Mouse (Mus musculus): ENCODE measurements around the gene Rps6kc1. TPM values are rescaled to one million over a fixed set of nuclear protein-coding genes. Genes with fewer than 3 reads are reported as not detected.

Gene Rps6kc1
- polyA plus RNA-seq, 1 experiment, result 21.3 TPM

- no peak for TF ChIP-seq POLR2A (IDR thresholded peaks at IDR 0.05; ENCODE audit: insufficient read depth, low read length)
These were observed 112.9 kb downstream of the Rps6kc1 start for GRCm38 (mm10) chr1:190798668-190799067.

GRCm38 (mm10) chr1:190797483-190798058, 114.0 kb downstream of the Rps6kc1 start:
- no peak for TF ChIP-seq CTCF (IDR thresholded peaks at IDR 0.05; ENCODE audit: low read depth, low read length)
- TF ChIP-seq POLR2A (IDR thresholded peaks at IDR 0.05; ENCODE audit: insufficient read depth, low read length), result no peak
- no peak for TF ChIP-seq EP300 (IDR thresholded peaks at IDR 0.05; ENCODE audit: insufficient read depth, low read depth, low read length)

More at GRCm38 (mm10) chr1:190798668-190799067, 112.9 kb downstream of the Rps6kc1 start:
- no peak overlapping the region for H3K9ac ChIP-seq (ENCODE audit: low read depth, poor library complexity, severe bottlenecking)
- 0 out of 2 replicates have a peak, but pooled peaks cover 2% of the 10 kb centered on the region for H3K36me3 ChIP-seq (ENCODE audit: control insufficient read depth, insufficient read depth, low read length, poor library complexity, severe bottlenecking)
- H3K4me3 ChIP-seq (ENCODE audit: low read depth, low read length), result no peak overlapping the region
- H3K27ac ChIP-seq (ENCODE audit: insufficient read depth, low read length), result no peak overlapping the region
- H3K9me3 ChIP-seq (replicated peaks; ENCODE audit: control insufficient read depth, insufficient read depth, low read length, poor library complexity, severe bottlenecking), result no peaks in the 10 kb centered on the region
- no peaks in the 10 kb centered on the region for H3K4me1 ChIP-seq (ENCODE audit: control insufficient read depth, insufficient read depth, low read length)
- no peaks in the 10 kb centered on the region for H3K27me3 ChIP-seq (ENCODE audit: control insufficient read depth, insufficient read depth, low read length, poor library complexity, severe bottlenecking)

GRCm38 (mm10) chr1:190796745-190797482, 114.7 kb downstream of the Rps6kc1 start:
- Histone ChIP-seq H3K36me3 (ENCODE audit: control insufficient read depth, insufficient read depth, low read length, poor library complexity, severe bottlenecking) (0 out of 2 replicates have a peak, but pooled peaks cover 2% of the 10 kb centered on the region), H3K4me1 (ENCODE audit: control insufficient read depth, insufficient read depth, low read length) (no peaks in the 10 kb centered on the region), H3K27ac (ENCODE audit: insufficient read depth, low read length) (no peak overlapping the region), H3K9me3 (replicated peaks; ENCODE audit: control insufficient read depth, insufficient read depth, low read length, poor library complexity, severe bottlenecking) (no peaks in the 10 kb centered on the region), H3K27me3 (ENCODE audit: control insufficient read depth, insufficient read depth, low read length, poor library complexity, severe bottlenecking) (no peaks in the 10 kb centered on the region), H3K4me3 (ENCODE audit: low read depth, low read length) (no peak overlapping the region), H3K9ac (ENCODE audit: low read depth, poor library complexity, severe bottlenecking) (no peak overlapping the region)
- no peak for TF ChIP-seq EP300 (IDR thresholded peaks at IDR 0.05; ENCODE audit: insufficient read depth, low read depth, low read length)

More at GRCm38 (mm10) chr1:190797483-190798058, 114.0 kb downstream of the Rps6kc1 start:
- Histone ChIP-seq H3K4me3 (ENCODE audit: low read depth, low read length) (no peak overlapping the region), H3K36me3 (ENCODE audit: control insufficient read depth, insufficient read depth, low read length, poor library complexity, severe bottlenecking) (0 out of 2 replicates have a peak, but pooled peaks cover 2% of the 10 kb centered on the region), H3K9ac (ENCODE audit: low read depth, poor library complexity, severe bottlenecking) (no peak overlapping the region), H3K27ac (ENCODE audit: insufficient read depth, low read length) (no peak overlapping the region), H3K9me3 (replicated peaks; ENCODE audit: control insufficient read depth, insufficient read depth, low read length, poor library complexity, severe bottlenecking) (no peaks in the 10 kb centered on the region), H3K27me3 (ENCODE audit: control insufficient read depth, insufficient read depth, low read length, poor library complexity, severe bottlenecking) (no peaks in the 10 kb centered on the region), H3K4me1 (ENCODE audit: control insufficient read depth, insufficient read depth, low read length) (no peaks in the 10 kb centered on the region)

- Histone ChIP-seq H3K27ac (ENCODE audit: insufficient read depth, low read length) (no peak overlapping the region), H3K4me1 (ENCODE audit: control insufficient read depth, insufficient read depth, low read length) (no peaks in the 10 kb centered on the region), H3K9me3 (replicated peaks; ENCODE audit: control insufficient read depth, insufficient read depth, low read length, poor library complexity, severe bottlenecking) (no peaks in the 10 kb centered on the region), H3K36me3 (ENCODE audit: control insufficient read depth, insufficient read depth, low read length, poor library complexity, severe bottlenecking) (no peaks in the 10 kb centered on the region), H3K27me3 (ENCODE audit: control insufficient read depth, insufficient read depth, low read length, poor library complexity, severe bottlenecking) (no peaks in the 10 kb centered on the region), H3K4me3 (ENCODE audit: low read depth, low read length) (no peak overlapping the region), H3K9ac (ENCODE audit: low read depth, poor library complexity, severe bottlenecking) (no peak overlapping the region)
- TF ChIP-seq CTCF (IDR thresholded peaks at IDR 0.05; ENCODE audit: low read depth, low read length) (no peak), EP300 (IDR thresholded peaks at IDR 0.05; ENCODE audit: insufficient read depth, low read depth, low read length) (no peak), POLR2A (IDR thresholded peaks at IDR 0.05; ENCODE audit: insufficient read depth, low read length) (no peak)
These were observed 119.9 kb downstream of the Rps6kc1 start for GRCm38 (mm10) chr1:190791638-190792037.

- no peak overlapping the region for H3K27ac ChIP-seq (ENCODE audit: insufficient read depth, low read length)
- H3K9ac ChIP-seq (ENCODE audit: low read depth, poor library complexity, severe bottlenecking), result no peak overlapping the region
- no peaks in the 10 kb centered on the region; the same call in 1 of the 2 replicates for H3K9me3 ChIP-seq (replicated peaks; ENCODE audit: control insufficient read depth, insufficient read depth, low read length, poor library complexity, severe bottlenecking)
- H3K4me3 ChIP-seq (ENCODE audit: low read depth, low read length), result no peak overlapping the region
- no peaks in the 10 kb centered on the region for H3K36me3 ChIP-seq (ENCODE audit: control insufficient read depth, insufficient read depth, low read length, poor library complexity, severe bottlenecking)
- H3K27me3 ChIP-seq (ENCODE audit: control insufficient read depth, insufficient read depth, low read length, poor library complexity, severe bottlenecking), result no peaks in the 10 kb centered on the region
- TF ChIP-seq CTCF (IDR thresholded peaks at IDR 0.05; ENCODE audit: low read depth, low read length) (no peak), POLR2A (IDR thresholded peaks at IDR 0.05; ENCODE audit: insufficient read depth, low read length) (no peak), EP300 (IDR thresholded peaks at IDR 0.05; ENCODE audit: insufficient read depth, low read depth, low read length) (no peak)
- H3K4me1 ChIP-seq (ENCODE audit: control insufficient read depth, insufficient read depth, low read length), result no peaks in the 10 kb centered on the region
These were observed 120.8 kb downstream of the Rps6kc1 start for GRCm38 (mm10) chr1:190790720-190791119.

- Histone ChIP-seq H3K36me3 (ENCODE audit: control insufficient read depth, insufficient read depth, low read length, poor library complexity, severe bottlenecking) (no peaks in the 10 kb centered on the region), H3K9me3 (replicated peaks; ENCODE audit: control insufficient read depth, insufficient read depth, low read length, poor library complexity, severe bottlenecking) (no peaks in the 10 kb centered on the region), H3K4me1 (ENCODE audit: control insufficient read depth, insufficient read depth, low read length) (no peaks in the 10 kb centered on the region), H3K27me3 (ENCODE audit: control insufficient read depth, insufficient read depth, low read length, poor library complexity, severe bottlenecking) (no peaks in the 10 kb centered on the region), H3K4me3 (ENCODE audit: low read depth, low read length) (no peak overlapping the region), H3K27ac (ENCODE audit: insufficient read depth, low read length) (no peak overlapping the region), H3K9ac (ENCODE audit: low read depth, poor library complexity, severe bottlenecking) (no peak overlapping the region)
- TF ChIP-seq CTCF (IDR thresholded peaks at IDR 0.05; ENCODE audit: low read depth, low read length), result no peak
- no peak for TF ChIP-seq POLR2A (IDR thresholded peaks at IDR 0.05; ENCODE audit: insufficient read depth, low read length)
- no peak for TF ChIP-seq EP300 (IDR thresholded peaks at IDR 0.05; ENCODE audit: insufficient read depth, low read depth, low read length)
These were observed 133.9 kb downstream of the Rps6kc1 start for GRCm38 (mm10) chr1:190777660-190778059.
